Mouse (Mus musculus) olfactory bulb, adult 2 months (tissue): ENCODE measurements around the gene Cdyl.

Source experiments
- CTCF ChIP-seq: fragments of 200-500 bp; IDR thresholded peaks from 2 replicates; pipeline ENCODE4 v1.5.1; 2012; ENCODE audit warnings: low read depth, mild to moderate bottlenecking, low read length, moderate library complexity; ENCODE audit not compliant: insufficient read depth
- POLR2A ChIP-seq: fragments of 200-500 bp; IDR thresholded peaks from 2 replicates; pipeline ENCODE4 v1.6.1; 2012; ENCODE audit warnings: mild to moderate bottlenecking, low read depth, low read length, moderate library complexity; ENCODE audit not compliant: insufficient read depth

- TF ChIP-seq POLR2A = no peak
- TF ChIP-seq CTCF = no peak
These were observed 211.5 kb downstream of the Cdyl start for GRCm38 (mm10) chr13:35871107-35871506.
